Mouse (Mus musculus) lung, postnatal 0 days (tissue): ENCODE results near the gene Vps72.

Experiments used
- CTCF ChIP-seq: IDR thresholded peaks from 2 replicates; pipeline ENCODE4 v1.5.1; 2016; ENCODE audit warnings: antibody characterized with exemption, mild to moderate bottlenecking
- EP300 ChIP-seq: IDR thresholded peaks from 2 replicates; pipeline ENCODE4 v1.6.1; 2016; ENCODE audit warnings: antibody characterized with exemption, mild to moderate bottlenecking, control low read depth

- no peak for TF ChIP-seq CTCF
- TF ChIP-seq EP300, result no peak
Observed at GRCm38 (mm10) chr3:95105121-95105520, 5.7 kb upstream of the Vps72 start.
